Mouse (Mus musculus) stomach, embryonic 15.5 days (tissue): ENCODE results near the gene Txnl4b. TPM values are rescaled to one million over a fixed set of nuclear protein-coding genes. Genes with fewer than 3 reads are reported as not detected.

ENCODE experiments used
- ATAC-seq: fragments of 200-750 bp; cut with Nextera tagmentation; 2 replicates; pipeline ENCODE4 v1.8.0; 2017; ENCODE audit warnings: low read depth, moderate number of reproducible peaks, moderate TSS enrichment; ENCODE audit not compliant: insufficient read depth, low FRiP score
- H3K27ac ChIP-seq: fragments of 300-500 bp; sonication (generic); 2 replicates; pipeline ENCODE4 v1.5.1; 2015; ENCODE audit warnings: mild to moderate bottlenecking, inconsistent platforms
- H3K27me3 ChIP-seq: fragments of 300-500 bp; sonication (generic); replicated peaks from 2 replicates; pipeline ENCODE4 v1.6.1; 2015; ENCODE audit warnings: inconsistent platforms
- H3K36me3 ChIP-seq: fragments of 300-500 bp; sonication (generic); 2 replicates; pipeline ENCODE4 v1.6.1; 2015; ENCODE audit warnings: inconsistent platforms
- H3K4me1 ChIP-seq: fragments of 300-500 bp; sonication (generic); 2 replicates; pipeline ENCODE4 v1.6.1; 2015; ENCODE audit warnings: inconsistent platforms
- H3K4me2 ChIP-seq: fragments of 300-500 bp; sonication (generic); 2 replicates; pipeline ENCODE4 v1.6.1; 2015; ENCODE audit warnings: mild to moderate bottlenecking, inconsistent platforms
- H3K4me3 ChIP-seq: fragments of 300-500 bp; sonication (generic); replicated peaks from 2 replicates; pipeline ENCODE4 v1.5.1; 2015; ENCODE audit warnings: inconsistent platforms
- H3K9ac ChIP-seq: fragments of 300-500 bp; sonication (generic); 2 replicates; pipeline ENCODE4 v1.6.1; 2015; ENCODE audit warnings: inconsistent platforms
- H3K9me3 ChIP-seq: fragments of 300-500 bp; sonication (generic); 2 replicates; pipeline ENCODE4 v1.6.1; 2016; ENCODE audit warnings: inconsistent platforms
- WGBS: fragments of 180-500 bp; shearing (Covaris S2); methylation state at CpG from one replicate; pipeline ENCODE4 v1.1.7; 2015; 5-methylcytosine and 5-hydroxymethylcytosine counted together
- polyA plus RNA-seq: library from polyadenylated mRNA; unstranded; fragments of >200 nt; fragmentation: Nextera tagmentation; extraction: Ambion mirVana; gene quantifications from 2 replicates; pipeline ENCODE4 v1.2.1, GENCODE M21; 2015

Txnl4b gene
- 22.1 and 23.3 TPM in 2 replicates for polyA plus RNA-seq

- peak within 1 kb of the TSS; percentile 91 for H3K9ac ChIP-seq
- no peaks in the 10 kb centered on the region for H3K9me3 ChIP-seq
- under 1% methylated on average over 52 of the region's 52 CpGs for WGBS
- peak; percentile 100 for ATAC-seq
- peak within 1 kb of the TSS; percentile 95 for H3K27ac ChIP-seq
- H3K27me3 ChIP-seq, result no peaks in the 10 kb centered on the region
- peaks cover 9% of the 10 kb centered on the region for H3K4me1 ChIP-seq
- H3K4me2 ChIP-seq, result peak within 1 kb of the TSS; percentile 73
- H3K36me3 ChIP-seq, result peaks cover 15% of the 10 kb centered on the region
- peak within 1 kb of the TSS; percentile 90 for H3K4me3 ChIP-seq
These were observed at the start of gene Txnl4b, which contains the start of gene Dhx38 for GRCm38 (mm10) chr8:109565498-109566333. Txnl4b (plus strand) TSS chr8:109565892. Dhx38 (minus strand) TSS chr8:109565861.

- H3K4me3 ChIP-seq, result no peak overlapping the region
- no peaks in the 10 kb centered on the region for H3K9me3 ChIP-seq
- ATAC-seq, result no peak
- no peak overlapping the region for H3K27ac ChIP-seq
- no peaks in the 10 kb centered on the region for H3K36me3 ChIP-seq
- WGBS, result 75% methylated on average over 2 of the region's 2 CpGs
- H3K27me3 ChIP-seq, result no peaks in the 10 kb centered on the region
- no peaks in the 10 kb centered on the region for H3K4me1 ChIP-seq
- H3K4me2 ChIP-seq, result no peak overlapping the region
- H3K9ac ChIP-seq, result no peak overlapping the region
These were observed 41.7 kb upstream of the Txnl4b start for GRCm38 (mm10) chr8:109524008-109524407.

GRCm38 (mm10) chr8:109535140-109535990, 30.3 kb upstream of the Txnl4b start:
- no peak for ATAC-seq
- H3K27me3 ChIP-seq, result no peaks in the 10 kb centered on the region
- H3K9ac ChIP-seq, result no peak overlapping the region
- no peak overlapping the region for H3K4me2 ChIP-seq
- WGBS, result 83% methylated on average over 19 of the region's 19 CpGs
- H3K27ac ChIP-seq, result no peak overlapping the region
- no peaks in the 10 kb centered on the region for H3K4me1 ChIP-seq
- H3K4me3 ChIP-seq, result no peak overlapping the region
- H3K36me3 ChIP-seq, result no peaks in the 10 kb centered on the region
- H3K9me3 ChIP-seq, result no peaks in the 10 kb centered on the region

GRCm38 (mm10) chr8:109536703-109537102, 29.0 kb upstream of the Txnl4b start:
- H3K36me3 ChIP-seq, result no peaks in the 10 kb centered on the region
- H3K4me2 ChIP-seq, result peak overlapping the region; percentile 26; the same call in 1 of the 2 replicates
- peak; percentile 39; the same call in 1 of the 2 replicates for ATAC-seq
- H3K9me3 ChIP-seq, result no peaks in the 10 kb centered on the region
- H3K4me1 ChIP-seq, result no peaks in the 10 kb centered on the region
- no peak overlapping the region for H3K9ac ChIP-seq
- H3K4me3 ChIP-seq, result 0 out of 2 replicates have a peak overlapping the region, but pooled peaks have one; percentile 12
- H3K27me3 ChIP-seq, result no peaks in the 10 kb centered on the region
- no peak overlapping the region for H3K27ac ChIP-seq
- WGBS, result 7% methylated on average over 4 of the region's 5 CpGs

- ATAC-seq, result no peak
- 66% methylated on average over 5 of the region's 5 CpGs for WGBS
- H3K4me3 ChIP-seq, result no peak overlapping the region
- H3K27ac ChIP-seq, result no peak overlapping the region
- no peak overlapping the region for H3K9ac ChIP-seq
- no peaks in the 10 kb centered on the region for H3K27me3 ChIP-seq
- 0 out of 2 replicates have a peak, but pooled peaks cover 1% of the 10 kb centered on the region for H3K36me3 ChIP-seq
- H3K4me1 ChIP-seq, result no peaks in the 10 kb centered on the region
- no peaks in the 10 kb centered on the region for H3K9me3 ChIP-seq
- no peak overlapping the region for H3K4me2 ChIP-seq
These were observed 23.5 kb upstream of the Txnl4b start for GRCm38 (mm10) chr8:109542165-109542564.

- no peak overlapping the region for H3K9ac ChIP-seq
- no peak overlapping the region for H3K4me2 ChIP-seq
- H3K9me3 ChIP-seq, result no peaks in the 10 kb centered on the region
- WGBS, result 80% methylated on average over 8 of the region's 8 CpGs
- H3K27me3 ChIP-seq, result no peaks in the 10 kb centered on the region
- H3K36me3 ChIP-seq, result peaks cover 8% of the 10 kb centered on the region; the same call in 1 of the 2 replicates
- ATAC-seq, result no peak
- H3K4me1 ChIP-seq, result no peaks in the 10 kb centered on the region
- H3K27ac ChIP-seq, result no peak overlapping the region
- no peak overlapping the region for H3K4me3 ChIP-seq
These were observed 22.8 kb upstream of the Txnl4b start for GRCm38 (mm10) chr8:109542748-109543519.

GRCm38 (mm10) chr8:109544049-109544448, 21.6 kb upstream of the Txnl4b start:
- H3K9ac ChIP-seq, result no peak overlapping the region
- ATAC-seq, result no peak
- H3K27ac ChIP-seq, result no peak overlapping the region
- H3K9me3 ChIP-seq, result no peaks in the 10 kb centered on the region
- WGBS, result 48% methylated on average over 3 of the region's 3 CpGs
- no peaks in the 10 kb centered on the region for H3K27me3 ChIP-seq
- no peak overlapping the region for H3K4me2 ChIP-seq
- H3K4me3 ChIP-seq, result no peak overlapping the region
- H3K36me3 ChIP-seq, result peaks cover 15% of the 10 kb centered on the region
- H3K4me1 ChIP-seq, result no peaks in the 10 kb centered on the region

GRCm38 (mm10) chr8:109551663-109552062, 14.0 kb upstream of the Txnl4b start:
- WGBS, result 42% methylated on average over 3 of the region's 3 CpGs
- ATAC-seq, result no peak
- Histone ChIP-seq H3K27ac (no peak overlapping the region), H3K4me1 (no peaks in the 10 kb centered on the region), H3K27me3 (no peaks in the 10 kb centered on the region), H3K4me3 (no peak overlapping the region), H3K4me2 (no peak overlapping the region), H3K9me3 (no peaks in the 10 kb centered on the region), H3K36me3 (peaks cover 82% of the 10 kb centered on the region), H3K9ac (no peak overlapping the region)

GRCm38 (mm10) chr8:109563881-109564280, 1.8 kb upstream of the Txnl4b start:
- H3K4me1 ChIP-seq, result peaks cover 9% of the 10 kb centered on the region
- H3K9me3 ChIP-seq, result no peaks in the 10 kb centered on the region
- H3K36me3 ChIP-seq, result peaks cover 33% of the 10 kb centered on the region
- H3K27me3 ChIP-seq, result no peaks in the 10 kb centered on the region
- WGBS, result 68% methylated on average over 2 of the region's 2 CpGs
- H3K9ac ChIP-seq, result no peak overlapping the region
- no peak overlapping the region for H3K4me2 ChIP-seq
- no peak for ATAC-seq
- no peak overlapping the region for H3K4me3 ChIP-seq
- no peak overlapping the region for H3K27ac ChIP-seq

GRCm38 (mm10) chr8:109564766-109565165, 926 bp upstream of the Txnl4b start:
- WGBS, result 3% methylated on average over 10 of the region's 10 CpGs
- Histone ChIP-seq H3K27ac (peak overlapping the region; percentile 95), H3K4me3 (peak overlapping the region; percentile 90), H3K36me3 (peaks cover 24% of the 10 kb centered on the region), H3K4me2 (peak overlapping the region; percentile 73), H3K27me3 (no peaks in the 10 kb centered on the region), H3K9me3 (no peaks in the 10 kb centered on the region), H3K4me1 (peaks cover 9% of the 10 kb centered on the region), H3K9ac (peak overlapping the region; percentile 91)
- no peak for ATAC-seq

- ATAC-seq, result no peak
- 84% methylated on average over 12 of the region's 12 CpGs for WGBS
- Histone ChIP-seq H3K27me3 (no peaks in the 10 kb centered on the region), H3K9ac (no peak overlapping the region), H3K27ac (no peak overlapping the region), H3K4me2 (no peak overlapping the region), H3K4me1 (peaks cover 2% of the 10 kb centered on the region; the same call in 1 of the 2 replicates), H3K9me3 (no peaks in the 10 kb centered on the region), H3K4me3 (no peak overlapping the region), H3K36me3 (peaks cover 3% of the 10 kb centered on the region; the same call in 1 of the 2 replicates)
These were observed 5.4 kb downstream of the Txnl4b start for GRCm38 (mm10) chr8:109571139-109571538.
